Mouse (Mus musculus) adrenal gland (tissue): ENCODE results near the gene Dlg2.

ENCODE experiments used
- intact Hi-C: fragments of 180-260 bp; cut with DNase I; formaldehyde crosslinking; loops from one replicate; pipeline ENCODE4 v1.15.1; 2025

The Dlg2 gene

DNA sequence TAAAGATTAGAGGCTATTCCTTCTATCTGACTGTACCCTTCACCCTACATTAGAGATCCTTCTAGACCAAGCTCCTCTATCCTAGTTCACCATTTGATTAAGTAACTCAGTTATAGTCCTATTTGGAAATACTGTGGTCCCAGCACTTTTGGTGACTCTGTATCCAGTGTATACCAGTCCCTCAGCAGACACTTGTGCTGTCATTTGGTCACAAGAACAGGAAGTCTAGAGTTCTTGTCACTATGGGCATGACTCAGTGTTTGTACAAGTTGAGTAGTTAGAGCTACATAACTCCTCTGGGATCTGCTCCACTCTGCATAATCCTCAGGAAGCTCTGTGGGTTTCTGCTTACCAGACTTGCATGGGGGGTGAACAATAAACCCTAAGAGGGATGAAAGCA, 1965.1 kb downstream of the Dlg2 start:
- intact Hi-C loops, result no loop called here

- intact Hi-C loops, result no loop called here
These were observed 1965.6 kb downstream of the Dlg2 start for GRCm38 (mm10) chr7:92442082-92442481.

GRCm38 (mm10) chr7:92447938-92448337, 1971.5 kb downstream of the Dlg2 start:
- intact Hi-C loops, result no loop called here

GRCm38 (mm10) chr7:92448782-92449575, 1972.5 kb downstream of the Dlg2 start:
- intact Hi-C loops, result no loop called here

DNA sequence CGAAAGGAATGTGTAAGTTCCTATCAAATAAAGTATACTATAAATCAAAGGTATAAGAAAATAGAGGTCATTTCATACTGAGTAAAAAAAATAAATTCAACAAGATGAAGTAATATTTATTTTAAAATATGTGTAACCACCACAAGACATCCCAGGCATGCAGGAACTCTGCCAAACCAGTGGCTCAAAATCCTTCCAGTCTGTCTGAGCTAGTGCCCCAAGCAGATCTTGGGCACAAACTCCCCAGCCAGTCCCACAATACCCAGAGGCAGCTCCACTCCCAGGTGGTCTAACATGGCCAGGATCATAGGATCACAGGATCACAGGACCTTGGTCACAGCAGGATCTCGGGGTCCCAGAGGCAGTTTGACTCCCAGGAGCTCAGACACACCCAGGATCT, 1977.7 kb downstream of the Dlg2 start:
- intact Hi-C loops, result no loop called here

DNA sequence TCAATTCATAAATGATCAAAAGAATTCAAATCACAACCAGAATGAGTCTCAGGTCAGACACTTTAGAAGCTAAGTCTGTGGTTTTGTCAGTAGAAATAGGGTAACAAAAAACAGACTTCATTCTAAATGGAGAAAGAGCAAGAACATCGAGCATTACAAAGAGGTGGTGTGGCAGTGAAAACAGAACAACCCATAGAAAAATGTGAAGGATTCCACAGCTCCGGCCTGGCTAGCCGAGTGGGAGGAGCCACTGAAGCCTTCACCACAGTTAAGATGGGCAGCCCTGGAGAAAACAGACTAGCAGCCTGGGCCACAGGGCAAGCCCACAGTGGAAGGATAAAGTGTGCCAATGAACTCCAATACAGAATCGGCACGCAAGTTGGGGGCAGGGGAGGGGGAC, 1979.5 kb downstream of the Dlg2 start:
- intact Hi-C loops, result no loop called here

DNA sequence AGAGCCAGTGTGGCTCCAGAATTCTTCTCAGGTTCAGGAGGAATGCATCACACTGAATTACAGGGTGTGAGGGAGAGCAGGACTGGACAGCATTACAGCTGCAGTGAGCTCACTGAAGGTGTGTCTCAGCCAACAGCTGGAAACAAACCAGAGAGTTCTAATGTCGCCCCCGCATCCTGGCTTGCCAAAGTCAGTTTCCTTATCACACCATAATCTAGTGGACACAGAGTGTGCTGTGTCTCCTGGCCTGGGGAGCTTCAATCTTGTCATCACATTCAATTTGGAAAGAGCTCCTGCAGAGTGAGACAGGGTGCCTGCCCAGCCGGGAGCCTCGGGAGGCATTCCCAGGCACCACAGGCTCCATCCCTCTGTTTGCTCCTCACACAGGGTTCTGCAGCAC, 1981.3 kb downstream of the Dlg2 start:
- intact Hi-C loops, result no loop called here

- intact Hi-C loops, result no loop called here
These were observed 1981.8 kb downstream of the Dlg2 start for GRCm38 (mm10) chr7:92458308-92458707.

DNA sequence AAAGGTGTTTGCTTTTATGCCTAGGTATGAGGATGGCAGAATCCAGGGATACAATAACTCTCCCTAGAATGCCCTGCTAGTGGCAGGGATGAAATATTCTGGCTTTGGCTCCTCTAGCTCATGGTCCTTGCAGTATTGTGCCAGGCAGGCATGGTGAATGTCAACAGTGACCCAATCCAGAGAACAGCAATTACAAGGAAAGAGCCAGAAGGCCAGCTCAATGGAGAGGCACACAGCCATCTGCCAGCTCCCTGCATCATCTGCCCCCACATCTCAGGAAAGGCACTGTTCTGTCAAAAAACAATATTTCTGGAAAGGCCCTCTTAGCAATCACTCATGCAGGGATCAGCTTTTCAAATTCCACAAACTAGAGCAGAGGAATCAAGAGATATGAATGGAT, 1984.1 kb downstream of the Dlg2 start:
- intact Hi-C loops, result no loop called here

GRCm38 (mm10) chr7:92461256-92461655, 1984.8 kb downstream of the Dlg2 start:
- intact Hi-C loops, result no loop called here

DNA sequence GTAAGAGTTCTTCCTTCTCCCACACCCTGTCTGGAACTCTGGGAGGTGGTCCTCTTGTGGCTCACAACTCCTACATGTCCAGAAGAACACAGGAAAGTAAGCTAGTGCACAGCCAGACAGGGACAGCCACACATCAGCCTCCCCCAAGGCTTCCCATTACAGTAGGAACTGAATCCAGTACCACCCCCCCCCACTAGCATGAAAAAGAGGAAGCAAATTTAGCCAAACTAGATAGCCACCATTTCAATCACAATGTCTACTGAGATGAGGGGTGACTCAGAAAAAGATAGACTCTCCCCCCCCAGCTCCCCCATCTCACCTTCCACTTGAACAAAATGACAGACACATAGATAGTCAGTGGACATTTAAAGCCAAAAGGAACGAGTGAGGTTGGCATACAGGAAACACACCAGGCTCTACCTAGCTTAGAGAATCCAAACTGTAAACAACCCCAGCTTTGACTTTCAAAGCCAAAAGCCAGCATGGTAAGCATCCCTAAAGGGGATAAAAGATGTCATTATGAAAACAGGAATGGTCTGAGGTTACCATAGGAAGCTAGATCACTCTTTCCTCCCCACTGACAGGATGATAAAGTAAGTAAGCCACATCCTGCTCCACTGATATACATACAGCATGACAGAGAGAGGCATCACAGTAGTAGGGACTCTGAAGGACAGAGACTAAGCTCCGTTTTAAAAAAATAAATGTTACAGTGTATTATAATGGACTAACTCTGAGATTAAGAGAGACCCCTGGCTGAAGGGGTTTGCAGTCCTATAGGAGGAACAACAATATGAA, 1986.8 kb downstream of the Dlg2 start:
- intact Hi-C loops, result no loop called here

DNA sequence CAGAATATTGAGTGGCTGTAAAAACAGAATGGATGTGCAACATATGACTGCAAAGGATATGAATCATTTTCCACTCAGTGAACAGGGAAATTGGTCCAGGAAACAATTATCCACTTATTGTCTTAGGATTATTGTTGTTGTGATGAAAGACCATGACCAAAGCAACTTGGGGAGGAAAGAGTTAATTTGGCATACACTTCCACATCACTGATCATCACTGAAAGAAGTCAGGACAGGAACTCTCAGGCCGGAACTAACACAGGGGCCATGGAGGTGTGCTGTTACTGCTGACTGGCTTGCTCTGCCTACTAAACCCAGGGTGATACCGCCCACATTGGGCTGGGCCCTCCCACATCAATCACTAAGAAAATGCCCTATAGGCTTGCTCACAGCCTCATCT, 1987.8 kb downstream of the Dlg2 start:
- intact Hi-C loops, result no loop called here

DNA sequence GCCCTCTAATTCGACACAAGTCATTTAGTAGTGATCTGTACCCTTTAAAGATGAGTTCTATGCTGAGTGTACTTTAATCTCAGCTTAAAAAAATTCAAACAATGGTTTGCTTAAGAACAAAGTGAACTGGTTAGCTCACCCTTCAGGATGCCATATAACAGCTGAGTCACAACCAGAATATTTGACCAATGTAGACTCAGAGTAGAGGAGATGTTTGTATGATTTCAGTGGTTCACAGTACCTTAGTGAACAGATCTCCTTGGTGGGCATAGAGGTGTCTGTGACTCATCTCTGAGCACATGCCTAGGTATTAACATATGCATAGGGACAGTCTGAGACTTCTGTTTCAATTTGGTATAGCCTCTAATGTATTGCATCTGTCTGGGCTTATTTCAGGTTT, 2002.7 kb downstream of the Dlg2 start:
- intact Hi-C loops, result no loop called here

DNA sequence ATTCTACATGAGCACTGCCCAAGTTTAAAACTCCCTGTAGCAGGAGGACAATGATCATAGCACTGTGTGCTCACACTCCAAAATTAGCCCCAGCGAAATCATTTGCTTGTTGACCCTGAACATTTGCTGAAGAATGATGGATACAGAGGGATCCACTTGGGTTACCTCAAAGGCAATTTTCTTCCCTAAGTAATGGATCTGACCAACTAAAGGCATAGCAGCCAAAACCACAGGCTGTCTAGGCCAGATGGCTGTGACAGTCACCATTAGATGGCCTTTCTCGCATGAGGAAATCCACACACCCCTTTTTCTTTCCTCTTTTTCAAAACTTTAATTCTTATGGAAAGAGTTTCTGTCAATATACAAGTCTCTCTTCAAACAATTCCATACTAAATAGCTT, 2003.3 kb downstream of the Dlg2 start:
- intact Hi-C loops, result no loop called here

- intact Hi-C loops, result no loop called here
These were observed 2006.9 kb downstream of the Dlg2 start for GRCm38 (mm10) chr7:92483346-92483745.

- intact Hi-C loops, result no loop called here
These were observed 2009.6 kb downstream of the Dlg2 start for GRCm38 (mm10) chr7:92485881-92486710.

GRCm38 (mm10) chr7:92486878-92487277, 2010.4 kb downstream of the Dlg2 start:
- intact Hi-C loops, result no loop called here

DNA sequence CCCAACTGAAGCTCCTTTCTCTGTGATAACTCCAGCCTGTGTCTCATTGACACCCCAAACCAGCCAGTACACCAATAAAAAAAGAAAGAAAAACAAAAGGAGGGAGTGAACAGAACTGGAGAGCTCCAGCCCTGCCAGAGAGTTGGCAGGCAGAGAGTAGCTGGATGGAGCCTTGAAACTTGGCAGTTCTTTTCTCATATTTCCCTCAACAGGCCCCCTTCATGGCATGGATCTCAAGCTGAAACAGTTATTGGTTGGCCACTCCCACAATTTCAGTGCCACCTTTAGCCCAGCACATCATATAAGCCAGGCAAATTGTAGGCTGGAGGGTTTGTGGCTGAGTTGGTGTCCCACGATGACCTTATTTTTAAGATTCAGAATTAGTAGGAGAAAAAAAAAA, 2015.8 kb downstream of the Dlg2 start:
- intact Hi-C loops, result no loop called here

DNA sequence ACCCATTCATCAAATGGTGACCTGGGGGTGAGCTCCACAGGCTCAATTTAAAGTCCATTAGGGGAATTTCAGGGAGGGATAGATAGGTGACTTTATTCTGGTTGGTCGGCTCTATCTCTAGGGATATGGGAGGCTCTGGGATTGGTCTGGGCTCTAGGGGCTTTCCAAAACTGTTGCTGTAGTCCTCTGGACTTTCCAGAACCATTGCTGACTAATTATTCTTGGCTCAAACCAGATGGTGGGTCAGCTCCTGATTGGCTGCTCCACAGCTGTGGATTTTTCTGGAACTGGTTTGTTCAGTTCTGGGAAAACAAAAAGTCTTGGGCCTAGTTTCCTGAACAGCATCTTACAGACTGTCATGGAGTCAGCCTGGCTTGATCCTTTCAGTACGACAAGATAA, 2017.0 kb downstream of the Dlg2 start:
- intact Hi-C loops, result no loop called here
